Mouse (Mus musculus) midbrain, embryonic 12.5 days (tissue): ENCODE results near the gene Eif3k. TPM values are rescaled to one million over a fixed set of nuclear protein-coding genes. Genes with fewer than 3 reads are reported as not detected.

ENCODE experiments used
- ATAC-seq: fragments of 200-750 bp; cut with Nextera tagmentation; 2 replicates; pipeline ENCODE4 v1.8.0; 2017; ENCODE audit warnings: low read depth, moderate TSS enrichment, moderate library complexity; ENCODE audit not compliant: low FRiP score
- H3K27ac ChIP-seq: fragments of 300-500 bp; sonication (generic); replicated peaks from 2 replicates; pipeline ENCODE4 v1.5.1; 2016; ENCODE audit warnings: mild to moderate bottlenecking
- H3K27me3 ChIP-seq: fragments of 300-500 bp; sonication (generic); 2 replicates; pipeline ENCODE4 v1.6.1; 2016; ENCODE audit warnings: mild to moderate bottlenecking
- H3K36me3 ChIP-seq: fragments of 300-500 bp; sonication (generic); 2 replicates; pipeline ENCODE4 v1.6.1; 2016
- H3K4me1 ChIP-seq: fragments of 300-500 bp; sonication (generic); 2 replicates; pipeline ENCODE4 v1.6.1; 2016
- H3K4me2 ChIP-seq: fragments of 300-500 bp; sonication (generic); replicated peaks from 2 replicates; pipeline ENCODE4 v1.6.1; 2016; ENCODE audit warnings: mild to moderate bottlenecking, moderate library complexity
- H3K4me3 ChIP-seq: fragments of 300-500 bp; sonication (generic); 2 replicates; pipeline ENCODE4 v1.5.1; 2016; ENCODE audit warnings: mild to moderate bottlenecking
- H3K9ac ChIP-seq: fragments of 300-500 bp; sonication (generic); replicated peaks from 2 replicates; pipeline ENCODE4 v1.6.1; 2016; ENCODE audit warnings: mild to moderate bottlenecking, moderate library complexity
- H3K9me3 ChIP-seq: fragments of 300-500 bp; sonication (generic); 2 replicates; pipeline ENCODE4 v1.6.1; 2016; ENCODE audit warnings: mild to moderate bottlenecking
- WGBS: fragments of 180-500 bp; shearing (Covaris S2); methylation state at CpG from one replicate; pipeline ENCODE4 v1.1.7; 2016; 5-methylcytosine and 5-hydroxymethylcytosine counted together
- polyA plus RNA-seq: library from polyadenylated mRNA; unstranded; fragments of >200 nt; fragmentation: Nextera tagmentation; extraction: Ambion mirVana; gene quantifications from 2 replicates; pipeline ENCODE4 v1.2.1, GENCODE M21; 2016

Eif3k gene
- polyA plus RNA-seq, 1 experiment from 2014 or later = 335 TPM

GRCm38 (mm10) chr7:28965346-28965840, 16.3 kb downstream of the Eif3k start:
- H3K9me3 ChIP-seq = no peaks in the 10 kb centered on the region
- H3K9ac ChIP-seq = no peak overlapping the region
- H3K27ac ChIP-seq = no peak overlapping the region
- peaks cover 11% of the 10 kb centered on the region for H3K4me1 ChIP-seq
- no peak overlapping the region for H3K4me2 ChIP-seq
- no peak for ATAC-seq
- H3K27me3 ChIP-seq = no peaks in the 10 kb centered on the region
- H3K4me3 ChIP-seq = no peak overlapping the region
- H3K36me3 ChIP-seq = peaks cover 8% of the 10 kb centered on the region
- WGBS = 74% methylated on average over 5 of the region's 5 CpGs

- Histone ChIP-seq H3K9ac (no peak overlapping the region), H3K9me3 (no peaks in the 10 kb centered on the region), H3K27me3 (no peaks in the 10 kb centered on the region), H3K4me1 (peaks cover 30% of the 10 kb centered on the region), H3K36me3 (no peaks in the 10 kb centered on the region), H3K4me2 (no peak overlapping the region), H3K4me3 (no peak overlapping the region), H3K27ac (no peak overlapping the region)
- 78% methylated on average over 3 of the region's 3 CpGs for WGBS
- no peak for ATAC-seq
Observed at GRCm38 (mm10) chr7:28963399-28963923, 18.2 kb downstream of the Eif3k start.

DNA sequence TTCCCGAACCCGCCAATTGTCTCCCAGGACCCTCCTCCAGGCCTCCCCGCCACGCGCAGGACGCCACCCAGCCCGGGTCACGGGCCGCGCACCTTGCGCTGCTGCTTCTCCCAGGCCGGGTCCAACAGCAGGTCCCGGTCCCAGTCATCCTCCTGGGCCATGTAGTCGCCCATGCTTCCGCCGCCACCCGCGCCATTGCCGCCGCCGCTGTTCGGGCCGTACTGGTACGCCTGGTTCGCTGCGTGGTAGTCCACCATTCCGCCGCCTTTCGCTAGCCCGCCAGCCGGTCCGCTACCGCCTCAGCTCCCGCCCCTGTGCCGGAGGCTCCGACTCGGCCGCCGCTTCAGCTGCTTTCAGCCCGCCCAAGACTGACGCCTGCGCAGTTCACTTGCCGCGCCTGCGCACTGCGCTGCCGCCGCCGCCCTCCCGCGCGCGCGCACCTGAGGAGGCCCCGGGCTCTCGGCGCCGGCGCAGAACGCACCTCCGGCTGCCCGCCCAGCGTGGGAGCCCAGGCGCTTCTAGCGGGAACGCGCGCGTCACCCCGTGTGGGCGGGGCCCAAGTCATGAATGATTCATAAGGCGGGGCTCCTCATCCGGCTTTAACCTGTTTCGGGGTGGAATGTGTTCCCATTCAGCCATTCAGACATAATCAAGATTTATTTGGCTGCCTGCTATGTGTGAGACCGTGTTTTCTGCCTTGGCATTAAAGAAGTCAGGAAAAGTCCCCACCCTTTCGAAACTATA, 19.6 kb downstream of the Eif3k start, which contains the start of gene Actn4:
Gene Actn4 (minus strand): TSS at position 414 of the 744 bp plus-strand sequence.
- Histone ChIP-seq H3K27me3 (no peaks in the 10 kb centered on the region), H3K9ac (peak within 1 kb of the TSS; percentile 91), H3K4me2 (peak within 1 kb of the TSS; percentile 90), H3K9me3 (no peaks in the 10 kb centered on the region), H3K36me3 (no peaks in the 10 kb centered on the region), H3K4me3 (peak within 1 kb of the TSS; percentile 98), H3K27ac (peak within 1 kb of the TSS; percentile 86), H3K4me1 (peaks cover 30% of the 10 kb centered on the region)
- under 1% methylated on average over 76 of the region's 76 CpGs for WGBS
- peak; percentile 89 for ATAC-seq

- ATAC-seq = no peak
Observed at GRCm38 (mm10) chr7:28961584-28961926, 20.1 kb downstream of the Eif3k start.

GRCm38 (mm10) chr7:28960354-28961046, 21.2 kb downstream of the Eif3k start:
- Histone ChIP-seq H3K4me1 (peaks cover 33% of the 10 kb centered on the region), H3K27ac (no peak overlapping the region), H3K36me3 (no peaks in the 10 kb centered on the region), H3K4me2 (peak overlapping the region; percentile 90), H3K9me3 (no peaks in the 10 kb centered on the region), H3K27me3 (no peaks in the 10 kb centered on the region), H3K4me3 (peak overlapping the region; percentile 98), H3K9ac (peak overlapping the region; percentile 91)
- ATAC-seq = no peak
- WGBS = 34% methylated on average over 9 of the region's 9 CpGs

More at GRCm38 (mm10) chr7:28961584-28961926, 20.1 kb downstream of the Eif3k start:
- Histone ChIP-seq H3K4me2 (peak overlapping the region; percentile 90), H3K9me3 (no peaks in the 10 kb centered on the region), H3K36me3 (no peaks in the 10 kb centered on the region), H3K4me1 (peaks cover 30% of the 10 kb centered on the region), H3K27me3 (no peaks in the 10 kb centered on the region), H3K27ac (peak overlapping the region; percentile 86), H3K9ac (peak overlapping the region; percentile 91), H3K4me3 (peak overlapping the region; percentile 98)
- WGBS = 1% methylated on average over 7 of the region's 7 CpGs

- ATAC-seq = no peak
Observed at GRCm38 (mm10) chr7:28959505-28960045, 22.1 kb downstream of the Eif3k start.

DNA sequence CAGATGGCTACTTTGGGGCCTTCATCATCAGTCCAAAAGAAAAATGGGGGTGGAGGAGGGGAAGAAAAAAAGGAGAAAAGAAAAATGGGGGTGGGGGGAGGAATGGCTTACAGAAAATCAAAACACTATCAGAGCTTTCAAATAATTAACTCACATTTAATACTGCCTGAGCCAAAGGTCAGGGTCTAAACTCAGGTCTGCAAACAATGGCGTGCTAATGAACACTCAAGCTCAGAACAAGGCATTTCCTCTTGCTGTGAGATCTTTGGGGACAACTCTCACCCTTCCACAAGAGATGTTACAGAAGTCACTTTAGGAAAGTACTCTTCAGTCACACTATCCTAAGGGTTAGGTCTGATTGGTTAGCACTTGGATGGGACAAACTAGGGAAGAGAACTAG, 22.9 kb downstream of the Eif3k start:
- ATAC-seq = no peak
- Histone ChIP-seq H3K36me3 (no peaks in the 10 kb centered on the region), H3K4me1 (peaks cover 46% of the 10 kb centered on the region), H3K9ac (no peak overlapping the region), H3K27ac (no peak overlapping the region), H3K4me3 (no peak overlapping the region), H3K27me3 (no peaks in the 10 kb centered on the region), H3K9me3 (no peaks in the 10 kb centered on the region), H3K4me2 (peak overlapping the region; percentile 90; the same call in 1 of the 2 replicates)
- WGBS = 58% methylated on average over 1 of the region's 1 CpGs

More at GRCm38 (mm10) chr7:28959505-28960045, 22.1 kb downstream of the Eif3k start:
- 51% methylated on average over 6 of the region's 6 CpGs for WGBS
- H3K36me3 ChIP-seq = no peaks in the 10 kb centered on the region
- H3K4me2 ChIP-seq = peak overlapping the region; percentile 90
- peak overlapping the region; percentile 98; the same call in 1 of the 2 replicates for H3K4me3 ChIP-seq
- H3K9me3 ChIP-seq = no peaks in the 10 kb centered on the region
- no peaks in the 10 kb centered on the region for H3K27me3 ChIP-seq
- H3K4me1 ChIP-seq = peaks cover 42% of the 10 kb centered on the region
- peak overlapping the region; percentile 91 for H3K9ac ChIP-seq
- no peak overlapping the region for H3K27ac ChIP-seq

DNA sequence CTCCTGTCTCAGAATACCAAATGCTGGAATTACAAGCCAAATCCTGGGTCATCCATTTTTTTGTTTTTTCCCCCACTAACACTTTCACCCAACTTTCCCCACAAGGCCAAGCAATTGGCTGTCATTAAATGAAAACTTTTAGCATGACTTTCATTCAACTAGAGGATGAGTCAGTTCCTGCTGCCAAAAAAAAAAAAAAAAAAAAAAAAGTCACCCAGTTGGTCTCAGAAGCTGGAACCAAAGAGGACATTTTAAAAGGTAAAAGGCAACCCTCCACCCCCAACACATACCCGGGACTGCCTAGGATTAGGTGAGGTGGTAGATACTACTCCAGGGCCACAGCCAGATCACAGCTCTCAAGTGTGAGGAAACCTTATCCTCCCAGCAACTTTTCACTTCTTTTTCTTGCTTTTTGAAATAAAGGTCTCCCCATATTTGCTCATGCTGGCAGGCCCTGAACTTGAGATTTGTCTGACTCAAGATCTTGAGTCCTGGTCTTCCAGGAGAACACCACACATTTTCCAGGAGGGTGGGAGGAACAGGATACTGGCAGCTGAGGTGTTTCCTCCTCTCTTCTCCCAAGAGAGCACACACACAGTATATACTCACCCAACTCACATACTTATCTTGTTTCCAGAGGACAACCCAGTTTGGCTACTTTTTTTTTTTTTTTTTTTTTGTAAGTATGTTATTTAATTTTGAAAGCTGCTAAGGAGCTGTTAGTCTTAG, 23.5 kb downstream of the Eif3k start:
- Histone ChIP-seq H3K9ac (no peak overlapping the region), H3K27ac (no peak overlapping the region), H3K9me3 (no peaks in the 10 kb centered on the region), H3K4me1 (peaks cover 52% of the 10 kb centered on the region), H3K4me3 (no peak overlapping the region), H3K4me2 (no peak overlapping the region), H3K36me3 (no peaks in the 10 kb centered on the region), H3K27me3 (no peaks in the 10 kb centered on the region)
- ATAC-seq = no peak
- 58% methylated on average over 1 of the region's 1 CpGs for WGBS

GRCm38 (mm10) chr7:28957286-28957685, 24.4 kb downstream of the Eif3k start:
- ATAC-seq = no peak
- peaks cover 59% of the 10 kb centered on the region for H3K4me1 ChIP-seq

DNA sequence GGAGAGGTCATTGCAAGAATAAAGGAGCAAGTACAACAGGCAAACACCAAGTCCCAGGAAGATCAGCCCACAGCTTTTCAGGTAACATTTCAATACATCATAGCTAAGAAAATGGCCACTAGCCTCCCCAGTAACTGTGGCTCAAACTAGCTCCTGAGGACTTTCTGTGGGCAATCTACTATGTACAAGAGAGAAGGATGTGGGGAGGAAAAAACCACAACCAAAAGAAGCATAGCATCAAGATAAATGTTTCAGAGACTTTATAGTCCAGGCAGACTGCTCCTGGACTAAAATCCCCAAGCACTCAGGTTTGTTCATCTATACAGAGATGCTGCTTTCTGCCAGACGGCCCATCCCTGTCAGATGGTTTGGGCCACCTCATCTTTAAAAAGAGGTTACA, 25.4 kb downstream of the Eif3k start:
- Histone ChIP-seq H3K27ac (no peak overlapping the region), H3K9ac (no peak overlapping the region), H3K4me2 (no peak overlapping the region), H3K9me3 (no peaks in the 10 kb centered on the region), H3K4me1 (peaks cover 62% of the 10 kb centered on the region), H3K27me3 (no peaks in the 10 kb centered on the region), H3K4me3 (no peak overlapping the region), H3K36me3 (no peaks in the 10 kb centered on the region)
- 98% methylated on average over 1 of the region's 1 CpGs for WGBS
- no peak for ATAC-seq

More at GRCm38 (mm10) chr7:28957286-28957685, 24.4 kb downstream of the Eif3k start:
- Histone ChIP-seq H3K36me3 (no peaks in the 10 kb centered on the region), H3K4me2 (no peak overlapping the region), H3K9me3 (no peaks in the 10 kb centered on the region), H3K4me3 (no peak overlapping the region), H3K27me3 (no peaks in the 10 kb centered on the region), H3K9ac (no peak overlapping the region), H3K27ac (no peak overlapping the region)
- WGBS = 92% methylated on average over 6 of the region's 6 CpGs

DNA sequence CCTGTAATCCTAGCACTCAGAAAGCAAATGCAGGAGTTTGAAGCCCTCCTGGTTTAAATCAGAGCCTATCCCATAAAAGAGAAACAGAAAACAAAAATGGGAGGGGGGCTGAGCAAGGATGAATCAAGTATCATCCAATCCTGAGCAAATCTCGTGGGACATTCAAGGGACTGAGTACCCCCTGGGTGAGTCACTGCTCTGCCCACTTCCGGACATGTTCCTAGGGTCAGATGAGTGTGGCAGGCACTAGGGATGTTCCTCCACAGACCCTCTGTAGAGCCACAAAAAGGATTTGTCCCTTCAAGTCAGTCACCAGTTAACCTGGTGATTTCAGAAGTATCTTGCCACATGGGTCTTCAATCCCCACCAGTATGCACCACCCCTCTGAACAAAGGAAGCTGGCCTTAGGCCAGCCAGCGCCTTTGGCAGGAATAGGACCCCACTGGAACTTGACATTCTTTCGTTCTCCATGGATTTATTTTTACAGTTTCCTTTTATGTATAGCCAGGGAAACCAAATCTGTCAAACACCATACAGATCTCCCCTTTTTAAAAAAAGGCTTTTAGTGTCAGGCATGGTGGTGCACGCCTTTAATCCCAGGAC, 26.3 kb downstream of the Eif3k start:
- Histone ChIP-seq H3K4me1 (peaks cover 53% of the 10 kb centered on the region), H3K4me2 (no peak overlapping the region), H3K36me3 (no peaks in the 10 kb centered on the region), H3K27ac (no peak overlapping the region; the same call in 1 of the 2 replicates), H3K9ac (no peak overlapping the region), H3K27me3 (no peaks in the 10 kb centered on the region), H3K9me3 (no peaks in the 10 kb centered on the region), H3K4me3 (no peak overlapping the region)
- 73% methylated on average over 5 of the region's 5 CpGs for WGBS
- no peak for ATAC-seq
